Mouse (Mus musculus): ENCODE results near the gene Spint2. TPM values are rescaled to one million over a fixed set of nuclear protein-coding genes. Genes with fewer than 3 reads are reported as not detected.

Gene Spint2
- polyA plus RNA-seq, 2 experiments: 14.6 to 22.3 TPM

GRCm38 (mm10) chr7:29280801-29281200 lies 911 bp downstream of the Spint2 start:
- no peak for DNase-seq (ENCODE audit: low read depth in 3 of 3, low spot score in 3 of 3)
- no peak for TF ChIP-seq CTCF (IDR thresholded peaks at IDR 0.05; ENCODE audit: low read depth)
- no peak for TF ChIP-seq EP300 (IDR thresholded peaks at IDR 0.05; ENCODE audit: low read depth)

GRCm38 (mm10) chr7:29279924-29280323 lies 1.8 kb downstream of the Spint2 start:
- DNase-seq (ENCODE audit: low read depth in 3 of 3, low spot score in 3 of 3) (no peak), ATAC-seq (ENCODE audit: insufficient read depth) (no peak)
- Histone ChIP-seq H3K27me3 (ENCODE audit: control insufficient read depth, insufficient read depth, low read length) (peaks cover 6% of the 10 kb centered on the region), H3K27ac (no peak overlapping the region), H3K36me3 (replicated peaks; ENCODE audit: control insufficient read depth, insufficient read depth, low read depth) (no peaks in the 10 kb centered on the region), H3K9me3 (ENCODE audit: control insufficient read depth, low read length) (no peaks in the 10 kb centered on the region), H3K4me1 (replicated peaks; ENCODE audit: control insufficient read depth in 2 of 2, insufficient read depth in 2 of 2, low read length in 1 of 2) (peaks cover 0 to 7% of the 10 kb centered on the region in 2 experiments; a peak in 3 of 4 replicates), H3K4me2 (ENCODE audit: low read depth) (no peak overlapping the region), H3K9ac (replicated peaks) (no peak overlapping the region), H3K4me3 (ENCODE audit: insufficient read depth in 1 of 2, low read depth in 2 of 2, low read length in 2 of 2) (no peak overlapping the region)
- TF ChIP-seq EP300 (IDR thresholded peaks at IDR 0.05; ENCODE audit: low read depth): no peak
- no peak for TF ChIP-seq CTCF (IDR thresholded peaks at IDR 0.05; ENCODE audit: low read depth)
- WGBS (ENCODE audit: insufficient replicate concordance): 71% methylated on average over 8 of the region's 8 CpGs

More at GRCm38 (mm10) chr7:29280801-29281200, 911 bp downstream of the Spint2 start:
- H3K4me2 ChIP-seq (ENCODE audit: low read depth): peak overlapping the region; percentile 64
- H3K4me3 ChIP-seq (ENCODE audit: insufficient read depth in 1 of 2, low read depth in 2 of 2, low read length in 2 of 2): peak overlapping the region; percentile 43 to 52; a peak in 3 of 4 replicates
- H3K4me1 ChIP-seq (replicated peaks; ENCODE audit: control insufficient read depth in 2 of 2, insufficient read depth in 2 of 2, low read length in 1 of 2): peaks cover 0 to 7% of the 10 kb centered on the region in 2 experiments; a peak in 3 of 4 replicates
- H3K27me3 ChIP-seq (ENCODE audit: control insufficient read depth, insufficient read depth, low read length): peaks cover 6% of the 10 kb centered on the region
- no peaks in the 10 kb centered on the region for H3K36me3 ChIP-seq (replicated peaks; ENCODE audit: control insufficient read depth, insufficient read depth, low read depth)
- WGBS (ENCODE audit: insufficient replicate concordance): 12% methylated on average over 13 of the region's 13 CpGs
- no peaks in the 10 kb centered on the region for H3K9me3 ChIP-seq (ENCODE audit: control insufficient read depth, low read length)
- no peak for ATAC-seq (ENCODE audit: insufficient read depth)
- no peak overlapping the region for H3K27ac ChIP-seq
- H3K9ac ChIP-seq (replicated peaks): no peak overlapping the region

- Histone ChIP-seq H3K4me2 (ENCODE audit: low read depth) (no peak overlapping the region), H3K4me3 (ENCODE audit: insufficient read depth in 1 of 2, low read depth in 2 of 2, low read length in 2 of 2) (no peak overlapping the region), H3K9ac (replicated peaks) (no peak overlapping the region), H3K9me3 (ENCODE audit: control insufficient read depth, low read length) (no peaks in the 10 kb centered on the region), H3K27ac (no peak overlapping the region), H3K4me1 (replicated peaks; ENCODE audit: control insufficient read depth in 2 of 2, insufficient read depth in 2 of 2, low read length in 1 of 2) (peaks cover 0 to 7% of the 10 kb centered on the region in 2 experiments; a peak in 3 of 4 replicates), H3K36me3 (replicated peaks; ENCODE audit: control insufficient read depth, insufficient read depth, low read depth) (no peaks in the 10 kb centered on the region), H3K27me3 (ENCODE audit: control insufficient read depth, insufficient read depth, low read length) (peaks cover 6% of the 10 kb centered on the region)
- ATAC-seq (ENCODE audit: insufficient read depth) (no peak), DNase-seq (ENCODE audit: low read depth in 3 of 3, low spot score in 3 of 3) (no peak)
- TF ChIP-seq EP300 (IDR thresholded peaks at IDR 0.05; ENCODE audit: low read depth) (no peak), CTCF (IDR thresholded peaks at IDR 0.05; ENCODE audit: low read depth) (no peak)
These were observed 2.5 kb downstream of the Spint2 start for GRCm38 (mm10) chr7:29279261-29279660.

GRCm38 (mm10) chr7:29277510-29277909 lies 4.2 kb downstream of the Spint2 start:
- Histone ChIP-seq H3K4me2 (ENCODE audit: low read depth) (no peak overlapping the region), H3K9me3 (ENCODE audit: control insufficient read depth, low read length) (no peaks in the 10 kb centered on the region), H3K36me3 (replicated peaks; ENCODE audit: control insufficient read depth, insufficient read depth, low read depth) (no peaks in the 10 kb centered on the region), H3K9ac (replicated peaks) (no peak overlapping the region), H3K4me1 (replicated peaks; ENCODE audit: control insufficient read depth in 2 of 2, insufficient read depth in 2 of 2, low read length in 1 of 2) (peaks cover 0 to 7% of the 10 kb centered on the region in 2 experiments; a peak in 3 of 4 replicates), H3K4me3 (ENCODE audit: insufficient read depth in 1 of 2, low read depth in 2 of 2, low read length in 2 of 2) (no peak overlapping the region), H3K27ac (no peak overlapping the region), H3K27me3 (ENCODE audit: control insufficient read depth, insufficient read depth, low read length) (peaks cover 6% of the 10 kb centered on the region)
- TF ChIP-seq CTCF (IDR thresholded peaks at IDR 0.05; ENCODE audit: low read depth) (no peak), EP300 (IDR thresholded peaks at IDR 0.05; ENCODE audit: low read depth) (no peak)
- ATAC-seq (ENCODE audit: insufficient read depth) (no peak), DNase-seq (ENCODE audit: low read depth in 3 of 3, low spot score in 3 of 3) (no peak)
- WGBS (ENCODE audit: insufficient replicate concordance): 66% methylated on average over 4 of the region's 4 CpGs

GRCm38 (mm10) chr7:29276715-29277114 lies 5.0 kb downstream of the Spint2 start:
- H3K27me3 ChIP-seq (ENCODE audit: control insufficient read depth, insufficient read depth, low read length): peaks cover under 1% of the 10 kb centered on the region; the same call in 1 of the 2 replicates
- DNase-seq (ENCODE audit: low read depth in 3 of 3, low spot score in 3 of 3) (no peak), ATAC-seq (ENCODE audit: insufficient read depth) (no peak)
- no peak overlapping the region for H3K4me2 ChIP-seq (ENCODE audit: low read depth)
- peaks cover 0 to 3% of the 10 kb centered on the region in 2 experiments; a peak in 3 of 4 replicates for H3K4me1 ChIP-seq (replicated peaks; ENCODE audit: control insufficient read depth in 2 of 2, insufficient read depth in 2 of 2, low read length in 1 of 2)
- whole genome bisulfite sequencing (ENCODE audit: insufficient replicate concordance): 69% methylated on average over 5 of the region's 5 CpGs
- H3K9ac ChIP-seq (replicated peaks): no peak overlapping the region
- no peak for TF ChIP-seq EP300 (IDR thresholded peaks at IDR 0.05; ENCODE audit: low read depth)
- TF ChIP-seq CTCF (IDR thresholded peaks at IDR 0.05; ENCODE audit: low read depth): no peak
- no peak overlapping the region for H3K4me3 ChIP-seq (ENCODE audit: insufficient read depth in 1 of 2, low read depth in 2 of 2, low read length in 2 of 2)
- H3K9me3 ChIP-seq (ENCODE audit: control insufficient read depth, low read length): no peaks in the 10 kb centered on the region
- H3K36me3 ChIP-seq (replicated peaks; ENCODE audit: control insufficient read depth, insufficient read depth, low read depth): no peaks in the 10 kb centered on the region
- H3K27ac ChIP-seq: no peak overlapping the region
